Mouse (Mus musculus): ENCODE measurements around the gene Mtch1.

- no peak for TF ChIP-seq EP300 (IDR thresholded peaks at IDR 0.05)
- TF ChIP-seq CTCF (IDR thresholded peaks at IDR 0.05) = no peak
Measured at GRCm38 (mm10) chr17:29303856-29304255, 43.9 kb downstream of the Mtch1 start.
